Mouse (Mus musculus) intestine, embryonic 14.5 days (tissue): ENCODE measurements at regions not wholly inside any gene's neighbourhood (a gene's known extent, or its start where the extent isn't known, plus 50 kb on each side); places are given as distances from the start of the nearest gene placed in this dataset.
"Not testable (repeated sequence)": the region's sequence is repeated elsewhere in the genome, so short reads cannot be mapped to it uniquely, and the experiment has no call there.

Source experiments
- ATAC-seq: fragments of 200-750 bp; cut with Nextera tagmentation; replicated peaks from 2 replicates; pipeline ENCODE4 v1.8.0; 2017; ENCODE audit warnings: low read depth, moderate number of reproducible peaks, moderate TSS enrichment, moderate library complexity; ENCODE audit not compliant: low FRiP score, low TSS enrichment
- DNase-seq: peaks from one replicate; pipeline ENCODE4 v3.0.0-alpha.2; 2018; ENCODE audit warnings: low spot score
- H3K27ac ChIP-seq: fragments of 300-500 bp; sonication (generic); 2 replicates; pipeline ENCODE4 v1.5.1; 2014; ENCODE audit warnings: low read depth, mild to moderate bottlenecking, control low read depth
- H3K27me3 ChIP-seq: fragments of 300-500 bp; sonication (generic); replicated peaks from 2 replicates; pipeline ENCODE4 v1.6.1; 2014; ENCODE audit warnings: low read length, control low read depth; ENCODE audit not compliant: control insufficient read depth, insufficient read depth
- H3K36me3 ChIP-seq: fragments of 300-500 bp; sonication (generic); 2 replicates; pipeline ENCODE4 v1.6.1; 2014; ENCODE audit warnings: low read length, control low read depth; ENCODE audit not compliant: control insufficient read depth, insufficient read depth
- H3K4me1 ChIP-seq: fragments of 300-500 bp; sonication (generic); replicated peaks from 2 replicates; pipeline ENCODE4 v1.6.1; 2014; ENCODE audit warnings: low read length, control low read depth, mixed read lengths; ENCODE audit not compliant: control insufficient read depth, insufficient read depth
- H3K4me2 ChIP-seq: fragments of 300-500 bp; sonication (generic); 2 replicates; pipeline ENCODE4 v1.6.1; 2014; ENCODE audit warnings: low read length
- H3K4me3 ChIP-seq: fragments of 300-500 bp; sonication (generic); 2 replicates; pipeline ENCODE4 v1.5.1; 2014; ENCODE audit warnings: low read depth, low read length, control low read depth, mixed read lengths
- H3K9ac ChIP-seq: fragments of 300-500 bp; sonication (generic); 2 replicates; pipeline ENCODE4 v1.6.1; 2014; ENCODE audit warnings: mild to moderate bottlenecking, low read length
- H3K9me3 ChIP-seq: fragments of 300-500 bp; sonication (generic); 2 replicates; pipeline ENCODE4 v1.6.1; 2016; ENCODE audit warnings: low read length, control low read depth; ENCODE audit not compliant: control insufficient read depth
- WGBS: fragments of 180-500 bp; shearing (Covaris S2); extraction: QIAGEN DNeasy Blood & Tissue Kit; methylation state at CpG from one replicate; pipeline ENCODE4 v1.1.7; 2014; 5-methylcytosine and 5-hydroxymethylcytosine counted together

DNA sequence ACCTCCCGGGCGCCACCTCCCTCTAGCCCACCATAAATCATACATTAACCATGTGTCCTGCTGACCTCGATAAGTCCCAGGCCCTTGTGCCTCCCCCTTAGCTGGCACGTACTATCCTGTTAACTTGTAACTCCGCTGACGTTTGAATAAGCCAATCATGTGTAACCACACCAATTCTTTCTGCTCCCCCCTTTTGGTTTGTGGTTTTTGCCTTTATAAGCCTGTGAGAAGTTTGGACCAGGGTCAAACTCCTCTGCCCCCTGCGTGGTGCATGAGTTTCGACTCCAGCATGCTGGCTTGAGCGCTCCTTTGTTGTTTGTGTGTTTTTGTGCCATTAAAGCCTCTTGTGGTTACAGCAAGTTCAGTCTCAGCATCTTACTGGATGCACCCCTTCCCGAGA lies 138.4 kb upstream of the Samt2 start:
- not testable (repeated sequence) for H3K4me2 ChIP-seq, H3K9me3 ChIP-seq, H3K9ac ChIP-seq, H3K27me3 ChIP-seq, H3K4me1 ChIP-seq, H3K27ac ChIP-seq, H3K4me3 ChIP-seq, DNase-seq, ATAC-seq, H3K36me3 ChIP-seq
- WGBS: 78% methylated on average over 10 of the region's 10 CpGs

- 45% methylated on average over 20 of the region's 27 CpGs for WGBS
- Histone ChIP-seq H3K27ac (no peak overlapping the region), H3K9me3 (no peaks in the 10 kb centered on the region), H3K36me3 (no peaks in the 10 kb centered on the region), H3K4me2 (peak overlapping the region; percentile 42), H3K27me3 (no peaks in the 10 kb centered on the region), H3K9ac (no peak overlapping the region), H3K4me3 (no peak overlapping the region), H3K4me1 (no peaks in the 10 kb centered on the region)
- ATAC-seq: no peak
- no peak for DNase-seq
Observed at GRCm38 (mm10) chrX:154713641-154714255, 134.6 kb upstream of the Samt2 start.

DNA sequence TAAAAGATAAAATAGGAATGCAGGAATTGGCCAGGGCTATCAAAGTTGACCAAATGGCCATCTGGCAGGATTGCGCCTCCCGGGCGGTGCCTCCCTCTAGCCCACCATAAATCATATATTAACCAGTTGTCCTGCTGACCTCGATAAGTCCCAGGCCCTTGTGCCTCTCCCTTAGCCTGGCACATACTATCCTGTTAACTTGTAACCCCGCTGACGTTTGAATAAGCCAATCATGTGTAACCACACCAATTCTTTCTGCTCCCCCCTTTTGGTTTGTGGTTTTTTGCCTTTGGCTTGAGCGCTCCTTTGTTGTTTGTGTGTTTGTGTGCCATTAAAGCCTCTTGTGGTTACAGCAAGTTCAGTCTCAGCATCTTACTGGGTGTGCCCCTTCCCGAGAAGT lies 133.4 kb upstream of the Samt2 start:
- H3K4me2 ChIP-seq, ATAC-seq, H3K27me3 ChIP-seq, H3K9me3 ChIP-seq, H3K9ac ChIP-seq, H3K27ac ChIP-seq, DNase-seq, H3K4me1 ChIP-seq, H3K36me3 ChIP-seq, H3K4me3 ChIP-seq: not testable (repeated sequence)
- 86% methylated on average over 8 of the region's 8 CpGs for WGBS

DNA sequence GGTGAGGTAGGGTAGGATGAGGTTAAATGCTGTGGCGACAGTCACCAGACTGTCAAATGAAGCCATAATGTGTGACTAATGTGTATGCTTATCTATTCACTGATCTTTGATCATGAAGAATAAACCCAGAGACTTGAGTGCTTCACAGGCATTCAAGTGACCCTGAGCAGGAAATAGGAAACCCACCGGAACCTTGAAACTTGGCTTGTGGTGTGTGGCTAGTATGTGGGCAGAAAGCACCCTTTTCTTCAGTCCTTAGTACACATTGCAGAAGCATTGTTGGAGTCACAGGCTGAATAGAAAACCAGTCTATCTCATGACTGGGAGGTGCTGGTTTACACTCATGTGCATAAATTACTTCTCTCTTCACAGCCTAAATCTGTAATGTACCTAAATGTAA lies 91.4 kb upstream of the Samt2 start:
- H3K4me2 ChIP-seq, H3K9ac ChIP-seq, DNase-seq, H3K4me1 ChIP-seq, H3K9me3 ChIP-seq, H3K4me3 ChIP-seq, H3K36me3 ChIP-seq, H3K27ac ChIP-seq, H3K27me3 ChIP-seq, ATAC-seq: not testable (repeated sequence)
- WGBS: 83% methylated on average over 1 of the region's 2 CpGs
